8 mouse cellular contexts compared by ENCODE assay signal in the genomic region with DNA sequence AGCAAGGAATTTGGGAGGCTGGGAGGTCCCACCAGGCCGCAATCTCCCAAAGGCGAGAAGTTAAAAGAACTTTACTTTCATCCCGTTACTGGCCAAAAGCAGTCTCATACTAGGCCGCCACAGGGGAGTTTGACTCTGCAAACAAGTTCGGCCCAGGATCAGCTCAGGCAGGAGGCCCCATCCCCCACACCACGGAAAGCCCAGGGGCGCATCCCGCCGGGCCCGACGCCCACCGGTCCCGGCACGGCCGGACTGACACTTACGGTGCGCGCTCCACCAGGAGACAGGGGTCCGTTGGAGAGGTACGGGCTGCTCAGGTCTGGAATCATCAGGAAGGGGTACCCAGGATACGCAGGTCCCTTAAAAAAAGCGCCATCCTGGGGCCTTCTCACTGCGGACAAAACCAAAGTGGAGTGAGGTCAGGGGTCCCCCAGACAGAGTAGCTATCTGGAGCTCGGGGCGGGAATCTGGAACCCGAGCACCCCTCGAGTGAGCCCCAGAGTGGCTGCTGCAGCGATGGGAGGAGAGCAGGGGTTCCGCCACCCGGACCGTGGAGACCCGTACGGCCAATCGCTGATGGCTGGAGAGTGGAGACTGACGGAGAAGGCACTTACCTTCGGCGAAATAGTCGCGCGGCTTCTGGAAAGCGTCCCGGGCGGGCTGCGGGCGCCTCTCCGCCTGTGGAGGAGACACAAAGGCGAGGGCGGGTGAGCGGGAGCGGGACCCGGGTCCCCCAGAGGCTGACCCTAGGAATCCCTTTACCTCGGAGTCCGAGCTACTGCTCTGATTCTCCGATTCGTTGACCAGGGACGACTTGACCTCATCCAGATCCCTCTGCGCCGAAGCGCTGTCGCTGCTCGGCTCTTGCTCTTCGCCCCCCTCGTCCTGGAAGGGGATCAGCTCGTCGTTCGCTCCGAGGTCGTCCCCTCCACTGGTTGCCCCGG. TPM values are rescaled to one million over a fixed set of nuclear protein-coding genes. Genes with fewer than 3 reads are reported as not detected.
DNase-seq lines count a peak whose midpoint lies in the region; TF ChIP-seq lines count a peak whose summit lies in the region.

No protein-coding gene starts in this region.

- TF ChIP-seq CTCF in lung, adult 2 months (IDR thresholded peaks at IDR 0.05; ENCODE audit: insufficient read depth, low read length) = no peak
- no peak for TF ChIP-seq CTCF in olfactory bulb, adult 2 months (IDR thresholded peaks at IDR 0.05; ENCODE audit: insufficient read depth, low read depth, low read length)

- peak; percentile 8 to 10 for DNase-seq in thymus, adult 18-20 months
- no peak for DNase-seq in thymus, postnatal 25 days
- peak; percentile 73 for DNase-seq in embryo, embryonic 10.5 days (ENCODE audit: low spot score)
- DNase-seq in heart, adult 18-20 months = peak; percentile 58 to 72
- DNase-seq in kidney, adult 11 months = peak; percentile 34
- peak; percentile 73 for DNase-seq in lung, adult 2 months
- DNase-seq in urinary bladder, postnatal 25 days (ENCODE audit: low spot score) = peak; percentile 48

- H3K27ac ChIP-seq in olfactory bulb, adult 2 months (ENCODE audit: insufficient read depth, low read depth, low read length) = no peak overlapping the region

- H3K4me1 ChIP-seq in lung, adult 2 months (ENCODE audit: control insufficient read depth, insufficient read depth, low read length) = peaks cover 2% of the 10 kb centered on the region; the same call in 1 of the 2 replicates
- H3K4me1 ChIP-seq in olfactory bulb, adult 2 months (ENCODE audit: control insufficient read depth, insufficient read depth, low read length) = peaks cover 17% of the 10 kb centered on the region

- 2% methylated on average over 68 of the region's 69 CpGs for WGBS in lung, adult 2 months
- WGBS in olfactory bulb, adult 2 months = 2% methylated on average over 69 of the region's 69 CpGs

- no peak for TF ChIP-seq POLR2A in lung, adult 2 months (IDR thresholded peaks at IDR 0.05; ENCODE audit: borderline replicate concordance, extremely low read depth, low read depth, low read length)
- TF ChIP-seq POLR2A in olfactory bulb, adult 2 months (IDR thresholded peaks at IDR 0.05; ENCODE audit: insufficient read depth, low read depth, low read length) = no peak

- peak overlapping the region; percentile 88 for H3K4me3 ChIP-seq in lung, adult 2 months (replicated peaks; ENCODE audit: extremely low read depth, low read depth, low read length)
- H3K4me3 ChIP-seq in olfactory bulb, adult 2 months (ENCODE audit: insufficient read depth, low read depth, low read length) = peak overlapping the region; percentile 55

RNA-seq across cellular contexts. Expression of gene Tcf7l1, which starts 0.8 kb away (rescaled TPM):
- total RNA-seq in heart, adult 18-20 months (2021) = 1 to 10 TPM; 8.2 to 9.2 TPM
- 27.8 and 30.1 TPM in 2 replicates for polyA plus RNA-seq in lung, adult 2 months (2012; rRNA removed)
- not detected in 2 replicates for polyA plus RNA-seq in olfactory bulb, adult 2 months (2012; ENCODE audit: insufficient read depth, insufficient read length, low replicate concordance, missing spikeins)
